Mouse (Mus musculus) CH12.LX (cell line): Measurements from ENCODE around the gene Bspry. TPM values are rescaled to one million over a fixed set of nuclear protein-coding genes. Genes with fewer than 3 reads are reported as not detected.

Source experiments
- DNase-seq: peaks from one replicate; pipeline ENCODE4 v3.0.0-alpha.2; 2013; ENCODE audit errors: extremely low read depth
- H3K27ac ChIP-seq: 2 replicates; pipeline ENCODE4 v1.5.1; 2012; ENCODE audit warnings: low read depth, mild to moderate bottlenecking, control low read depth, moderate library complexity; ENCODE audit not compliant: insufficient read depth
- H3K27me3 ChIP-seq: replicated peaks from 2 replicates; pipeline ENCODE3; 2012; ENCODE audit warnings: inconsistent platforms
- H3K36me3 ChIP-seq, 2 experiments: replicated peaks in 1 of 2; 2 replicates each; pipeline versions ENCODE3 to v1.6.1; 2012; ENCODE audit warnings: inconsistent platforms in 1 of 2, low read length in 1 of 2, mild to moderate bottlenecking in 1 of 2, mixed read lengths in 1 of 2, moderate library complexity in 1 of 2; ENCODE audit not compliant: control insufficient read depth in 1 of 2, insufficient read depth in 1 of 2
- H3K4me1 ChIP-seq, 2 experiments: 2 replicates each; pipeline ENCODE4 v1.6.1; 2012; ENCODE audit warnings: inconsistent platforms in 1 of 2, moderate library complexity in 1 of 2; ENCODE audit not compliant: insufficient read depth in 2 of 2, control insufficient read depth in 1 of 2
- H3K4me2 ChIP-seq: 2 replicates; pipeline ENCODE4 v1.6.1; 2012; ENCODE audit warnings: low read depth, mild to moderate bottlenecking, control low read depth; ENCODE audit not compliant: poor library complexity, insufficient read depth, severe bottlenecking
- H3K4me3 ChIP-seq, 3 experiments: fragments of 150-350 bp in 1 of 3; sonication (generic) in 1 of 3; replicated peaks in 1 of 3; 2 replicates each; pipeline versions ENCODE3 to v1.5.1; 2011 to 2012; ENCODE audit warnings: low read depth in 2 of 3, low read length in 2 of 3, mild to moderate bottlenecking in 2 of 3, moderate library complexity in 2 of 3, control low read depth in 1 of 3, improper control_type of control experiment in 1 of 3, inconsistent platforms in 1 of 3, mixed read lengths in 1 of 3; ENCODE audit not compliant: poor library complexity in 1 of 3
- H3K79me2 ChIP-seq: replicated peaks from 2 replicates; pipeline ENCODE4 v1.6.1; 2012; ENCODE audit warnings: mild to moderate bottlenecking, moderate library complexity; ENCODE audit not compliant: control insufficient read depth, poor library complexity, insufficient read depth, severe bottlenecking; ENCODE audit errors: extremely low read depth
- H3K9ac ChIP-seq: 2 replicates; pipeline ENCODE4 v1.6.1; 2012; ENCODE audit warnings: low read depth, mild to moderate bottlenecking, control low read depth, moderate library complexity; ENCODE audit not compliant: insufficient read depth
- H3K9me3 ChIP-seq: replicated peaks from 2 replicates; pipeline ENCODE3; 2012; ENCODE audit warnings: low read length, inconsistent platforms, mixed read lengths
- BHLHE40 ChIP-seq: IDR thresholded peaks from 2 replicates; pipeline ENCODE4 v1.6.1; 2011; ENCODE audit warnings: mild to moderate bottlenecking, low read depth, low read length, improper control_type of control experiment
- CHD1 ChIP-seq: IDR thresholded peaks from 2 replicates; pipeline ENCODE4 v1.6.1; 2012; ENCODE audit warnings: low read depth, low read length, improper control_type of control experiment, inconsistent platforms
- CTCF ChIP-seq, 2 experiments: IDR thresholded peaks in 1 of 2; conservative IDR thresholded peaks in 1 of 2; 2 replicates each; pipeline ENCODE4 v1.5.1; 2011 to 2012; ENCODE audit warnings: low read depth in 2 of 2, low read length in 2 of 2, improper control_type of control experiment in 1 of 2, inconsistent platforms in 1 of 2, mild to moderate bottlenecking in 1 of 2, moderate library complexity in 1 of 2
- E2F4 ChIP-seq: IDR thresholded peaks from 2 replicates; pipeline ENCODE4 v1.6.1; 2011; ENCODE audit warnings: low read depth, low read length, improper control_type of control experiment; ENCODE audit not compliant: insufficient replicate concordance
- ELF1 ChIP-seq: IDR thresholded peaks from 2 replicates; pipeline ENCODE4 v1.6.1; 2014; ENCODE audit warnings: low read depth, mild to moderate bottlenecking, inconsistent platforms, low read length, improper control_type of control experiment
- EP300 ChIP-seq: IDR thresholded peaks from 2 replicates; pipeline ENCODE4 v1.6.1; 2011; ENCODE audit warnings: low read length, improper control_type of control experiment
- ETS1 ChIP-seq: conservative IDR thresholded peaks from 2 replicates; pipeline ENCODE4 v1.6.1; 2012; ENCODE audit warnings: low read depth, mild to moderate bottlenecking, inconsistent platforms, low read length, improper control_type of control experiment, moderate library complexity
- MAFK ChIP-seq: IDR thresholded peaks from 2 replicates; pipeline ENCODE4 v1.6.1; 2011; ENCODE audit warnings: low read length, improper control_type of control experiment; ENCODE audit not compliant: insufficient replicate concordance
- MAX ChIP-seq: IDR thresholded peaks from 2 replicates; pipeline ENCODE4 v1.6.1; 2011; ENCODE audit warnings: low read length, improper control_type of control experiment
- MXI1 ChIP-seq: IDR thresholded peaks from 2 replicates; pipeline ENCODE4 v1.6.1; 2011; ENCODE audit warnings: mild to moderate bottlenecking, low read depth, low read length, improper control_type of control experiment
- MYC ChIP-seq: IDR thresholded peaks from 2 replicates; pipeline ENCODE4 v1.6.1; 2011; ENCODE audit warnings: low read depth, mild to moderate bottlenecking, improper control_type of control experiment, low read length
- NRF1 ChIP-seq: IDR thresholded peaks from 2 replicates; pipeline ENCODE4 v1.6.1; 2014; ENCODE audit warnings: low read depth, mild to moderate bottlenecking, inconsistent platforms, low read length, improper control_type of control experiment, moderate library complexity
- PAX5 ChIP-seq: IDR thresholded peaks from 2 replicates; pipeline ENCODE4 v1.6.1; 2012; ENCODE audit warnings: low read length, inconsistent platforms, mixed read lengths
- RAD21 ChIP-seq: IDR thresholded peaks from 2 replicates; pipeline ENCODE4 v1.6.1; 2011; ENCODE audit warnings: low read depth, mild to moderate bottlenecking, low read length, improper control_type of control experiment, moderate library complexity
- SIN3A ChIP-seq: IDR thresholded peaks from 2 replicates; pipeline ENCODE4 v1.6.1; 2012; ENCODE audit warnings: low read length, improper control_type of control experiment, inconsistent platforms
- SMC3 ChIP-seq: IDR thresholded peaks from 2 replicates; pipeline ENCODE4 v1.6.1; 2011; ENCODE audit warnings: low read depth, low read length, improper control_type of control experiment
- UBTF ChIP-seq: IDR thresholded peaks from 2 replicates; pipeline ENCODE4 v1.6.1; 2012; ENCODE audit warnings: low read depth, mild to moderate bottlenecking, inconsistent platforms, low read length, improper control_type of control experiment, moderate library complexity
- USF1 ChIP-seq: IDR thresholded peaks from 2 replicates; pipeline ENCODE4 v1.6.1; 2014; ENCODE audit warnings: low read depth, mild to moderate bottlenecking, inconsistent platforms, low read length, improper control_type of control experiment
- ZC3H11A ChIP-seq: IDR thresholded peaks from 2 replicates; pipeline ENCODE4 v1.6.1; 2012; ENCODE audit warnings: low read depth, mild to moderate bottlenecking, inconsistent platforms, low read length, improper control_type of control experiment
- dilution Hi-C: fragments of 300-500 bp; cut with MboI; formaldehyde crosslinking; loops from 2 replicates; pipeline ENCODE4 v1.14.3; 2020; ENCODE audit warnings: low sequenced_read_pairs; ENCODE audit not compliant: extremely low pct_unique_long_range_greater_than_20kb, extremely low pct_ligation_motif_present
- in situ Hi-C: fragments of 300-500 bp; cut with MboI; formaldehyde crosslinking; loops from 3 replicates; pipeline ENCODE4 v1.14.3; 2019; ENCODE audit warnings: low sequenced_read_pairs, low pct_ligation_motif_present, low pct_unique_long_range_greater_than_20kb, mixed read lengths
- polyA plus RNA-seq: library from polyadenylated mRNA; unstranded; fragments of >175 nt; gene quantifications from 2 replicates; pipeline ENCODE4 v1.2.1, GENCODE M21; 2012; ENCODE audit warnings: low read depth; ENCODE audit not compliant: insufficient read length
- total RNA-seq, 2 experiments: library from RNA; depleted of rRNA; stranded (reverse); fragments of 300-350 nt in 1 of 2; fragments of >200 nt in 1 of 2; gene quantifications; 2 replicates each; pipeline ENCODE4 v1.2.3; 2012 to 2014

Gene Bspry
- total and polyA plus RNA-seq, 3 experiments: 0.86 to 1.2 (median 1.1) TPM

GRCm38 (mm10) chr4:62494230-62494629 is 14.4 kb downstream of the Bspry start:
- Histone ChIP-seq H3K27me3 (no peaks in the 10 kb centered on the region), H3K4me1 (peaks cover 2 to 4% of the 10 kb centered on the region in 2 experiments; a peak in 3 of 4 replicates), H3K4me3 (no peak overlapping the region), H3K9ac (no peak overlapping the region), H3K36me3 (peaks cover 0 to 11% of the 10 kb centered on the region in 2 experiments)
- DNase-seq: no peak
- in situ Hi-C loops (no loop called here), dilution Hi-C loops (no loop called here)
- TF ChIP-seq MXI1 (no peak), MAX (no peak), EP300 (no peak), MYC (no peak), CHD1 (no peak), CTCF (conservative IDR thresholded peaks at IDR 0.05 in 1 of 2, IDR thresholded peaks at IDR 0.05 in 1 of 2; ENCODE audit: low read depth in 2 of 2, low read length in 2 of 2) (no peak), ZC3H11A (no peak), ELF1 (no peak), BHLHE40 (no peak), UBTF (no peak), USF1 (no peak)
- TF ChIP-seq, all 38 proteins: peak for 0
- no peak overlapping the region for H3K27ac ChIP-seq
- H3K79me2 ChIP-seq: no peaks in the 10 kb centered on the region
- no peak overlapping the region for H3K4me2 ChIP-seq
- no peaks in the 10 kb centered on the region for H3K9me3 ChIP-seq

- dilution Hi-C loops: no loop called here
- in situ Hi-C loops: loop anchor here (5.0 kb wide), 1 partner anchor 39 kb away; no protein-coding TSS in a partner anchor
These were observed 16.1 kb downstream of the Bspry start for GRCm38 (mm10) chr4:62495946-62496345.

GRCm38 (mm10) chr4:62496815-62497214 is 17.0 kb downstream of the Bspry start:
- Histone ChIP-seq H3K9me3 (no peaks in the 10 kb centered on the region), H3K4me1 (peaks cover 2 to 12% of the 10 kb centered on the region in 2 experiments; a peak in 3 of 4 replicates), H3K4me2 (no peak overlapping the region), H3K4me3 (no peak overlapping the region), H3K9ac (no peak overlapping the region), H3K27ac (no peak overlapping the region), H3K27me3 (no peaks in the 10 kb centered on the region), H3K36me3 (peaks cover 4 to 20% of the 10 kb centered on the region in 2 experiments), H3K79me2 (no peaks in the 10 kb centered on the region)
- no peak for DNase-seq
- in situ Hi-C loops (loop anchor here (5.0 kb wide), 1 partner anchor 40 kb away; no protein-coding TSS in a partner anchor), dilution Hi-C loops (no loop called here)
- TF ChIP-seq SIN3A (no peak), ETS1 (no peak), NRF1 (no peak), BHLHE40 (no peak), PAX5 (no peak), EP300 (no peak), CTCF (conservative IDR thresholded peaks at IDR 0.05 in 1 of 2, IDR thresholded peaks at IDR 0.05 in 1 of 2; ENCODE audit: low read depth in 2 of 2, low read length in 2 of 2) (no peak), E2F4 (no peak), CHD1 (no peak)

More at GRCm38 (mm10) chr4:62495946-62496345, 16.1 kb downstream of the Bspry start:
- TF ChIP-seq USF1 (no peak), MAFK (no peak), SMC3 (no peak), RAD21 (no peak), MAX (no peak)
- H3K27me3 ChIP-seq: no peaks in the 10 kb centered on the region
- no peaks in the 10 kb centered on the region for H3K79me2 ChIP-seq
- H3K4me2 ChIP-seq: no peak overlapping the region
- H3K27ac ChIP-seq: no peak overlapping the region
- DNase-seq: no peak
- no peaks in the 10 kb centered on the region for H3K9me3 ChIP-seq
- H3K4me1 ChIP-seq: peaks cover 2 to 6% of the 10 kb centered on the region in 2 experiments; a peak in 3 of 4 replicates
- H3K36me3 ChIP-seq: peaks cover 4 to 20% of the 10 kb centered on the region in 2 experiments
- H3K4me3 ChIP-seq: no peak overlapping the region
- H3K9ac ChIP-seq: no peak overlapping the region
